Mouse (Mus musculus): ENCODE data around the gene Zdhhc22. TPM values are rescaled to one million over a fixed set of nuclear protein-coding genes. Genes with fewer than 3 reads are reported as not detected.
A peak's percentile ranks its signal among the peaks of the same experiment; 100 is the strongest.

The Zdhhc22 gene
- polyA plus RNA-seq, 1 experiment from 2014 or later, result 0.17 TPM

DNA sequence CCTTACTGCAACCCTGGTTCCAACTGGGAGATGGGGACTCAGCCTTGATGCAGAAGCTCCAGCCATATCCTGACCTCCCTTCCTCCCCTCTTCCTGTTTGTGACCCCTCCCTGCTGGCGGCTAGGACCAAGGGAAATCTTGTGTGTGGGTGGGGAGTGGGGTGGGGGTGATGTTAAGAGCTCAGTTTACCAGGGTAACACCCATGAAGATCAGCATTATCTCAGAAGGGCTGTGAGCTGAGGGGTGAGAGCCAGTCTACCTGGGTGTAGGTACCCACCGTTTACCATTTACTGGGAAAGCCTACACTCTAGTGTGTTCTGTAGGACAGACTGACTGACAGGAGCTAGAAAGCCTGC, 503 bp upstream of the Zdhhc22 start:
- Histone ChIP-seq H3K36me3 (ENCODE audit: control insufficient read depth, insufficient read depth, low read length) (no peaks in the 10 kb centered on the region), H3K27ac (ENCODE audit: low read depth, low read length) (no peak overlapping the region), H3K27me3 (ENCODE audit: control insufficient read depth, insufficient read depth, low read length) (peaks cover 34% of the 10 kb centered on the region), H3K9ac (ENCODE audit: low read length) (no peak overlapping the region), H3K4me1 (replicated peaks; ENCODE audit: control insufficient read depth, insufficient read depth, low read length) (peaks cover 15% of the 10 kb centered on the region; the same call in 1 of the 2 replicates), H3K9me3 (ENCODE audit: control insufficient read depth, low read length) (no peaks in the 10 kb centered on the region), H3K4me2 (ENCODE audit: low read depth, low read length, severe bottlenecking) (peak overlapping the region; percentile 84), H3K4me3 (ENCODE audit: low read depth, low read length) (peak overlapping the region; percentile 50)
- ATAC-seq (replicated peaks; ENCODE audit: low FRiP score) (no peak), DNase-seq (ENCODE audit: low spot score) (no peak)
- WGBS, result 52% methylated on average over 2 of the region's 2 CpGs

DNA sequence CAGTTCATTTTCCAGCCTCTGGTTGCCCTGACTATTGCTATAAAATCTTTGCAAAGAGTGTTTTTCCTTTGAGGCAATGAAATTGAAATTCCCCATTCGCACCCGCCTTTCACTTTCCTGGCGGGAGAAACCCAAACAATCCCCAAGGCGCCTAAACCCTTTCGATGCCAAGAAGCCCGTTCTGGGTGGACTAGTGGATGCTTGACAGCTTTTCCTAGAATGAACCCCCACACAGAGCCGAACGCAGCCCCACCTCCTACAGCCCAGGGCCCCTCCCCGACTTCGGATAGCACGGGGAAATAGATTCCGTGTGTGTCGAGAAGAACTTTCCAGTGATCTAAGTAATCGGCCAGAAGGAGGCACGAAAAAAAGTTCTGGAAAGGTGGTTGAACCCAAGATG, 852 bp downstream of the Zdhhc22 start:
- peak; percentile 17; the same call in 1 of the 2 replicates for ATAC-seq (replicated peaks; ENCODE audit: low FRiP score)
- H3K27me3 ChIP-seq (ENCODE audit: control insufficient read depth, insufficient read depth, low read length), result peaks cover 36% of the 10 kb centered on the region
- 4% methylated on average over 15 of the region's 15 CpGs for WGBS

DNA sequence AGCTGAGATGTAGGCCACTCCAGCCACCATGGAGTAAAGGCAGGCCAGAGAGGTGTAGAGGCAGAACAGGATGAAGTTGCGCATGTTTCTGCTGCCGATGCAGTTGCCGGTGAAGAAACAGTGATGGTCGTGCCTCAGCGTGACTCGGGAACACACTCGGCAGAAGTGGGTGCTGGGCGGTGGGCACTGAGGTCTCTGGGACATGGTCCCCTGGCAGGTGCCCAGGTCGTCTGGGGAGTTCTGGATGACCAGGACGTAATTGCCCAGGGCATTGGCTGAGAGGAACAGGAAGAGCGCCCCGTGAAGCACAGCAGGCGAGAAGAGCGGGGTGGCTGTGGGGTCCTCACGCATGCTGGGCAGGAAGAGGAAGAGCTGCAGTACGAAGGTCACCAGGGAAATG, 2.0 kb downstream of the Zdhhc22 start:
- WGBS, result 47% methylated on average over 16 of the region's 16 CpGs
- no peak for DNase-seq (ENCODE audit: low spot score)

More for the DNA sequence above, 852 bp downstream of the Zdhhc22 start:
- no peak for DNase-seq (ENCODE audit: low spot score)
- peak overlapping the region; percentile 50; the same call in 1 of the 2 replicates for H3K4me3 ChIP-seq (ENCODE audit: low read depth, low read length)
- H3K9ac ChIP-seq (ENCODE audit: low read length), result no peak overlapping the region
- H3K27ac ChIP-seq (ENCODE audit: low read depth, low read length), result no peak overlapping the region
- H3K4me1 ChIP-seq (replicated peaks; ENCODE audit: control insufficient read depth, insufficient read depth, low read length), result peaks cover 15% of the 10 kb centered on the region; the same call in 1 of the 2 replicates
- peak overlapping the region; percentile 84 for H3K4me2 ChIP-seq (ENCODE audit: low read depth, low read length, severe bottlenecking)
- no peaks in the 10 kb centered on the region for H3K36me3 ChIP-seq (ENCODE audit: control insufficient read depth, insufficient read depth, low read length)
- no peaks in the 10 kb centered on the region for H3K9me3 ChIP-seq (ENCODE audit: control insufficient read depth, low read length)

DNA sequence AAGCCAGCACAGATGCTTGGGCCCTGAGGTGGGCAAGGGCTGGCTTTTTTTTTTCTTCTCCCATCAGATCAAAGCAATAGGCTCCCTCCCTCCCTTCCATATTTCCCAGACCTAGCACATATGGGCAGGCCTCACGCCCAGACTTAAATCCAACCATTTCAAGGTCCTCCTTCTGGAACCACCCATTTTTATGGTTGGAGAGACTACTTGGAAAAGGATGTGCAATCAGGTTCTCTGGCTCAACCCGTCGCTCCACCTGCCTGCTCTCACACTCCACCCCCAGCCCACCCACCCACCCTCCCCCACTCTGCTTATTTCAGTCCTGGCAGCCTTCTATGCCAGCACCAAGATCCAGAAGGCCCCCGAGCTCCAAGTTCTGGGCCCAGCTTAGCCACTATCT, 3.7 kb downstream of the Zdhhc22 start:
- Histone ChIP-seq H3K27ac (ENCODE audit: low read depth, low read length) (no peak overlapping the region), H3K36me3 (ENCODE audit: control insufficient read depth, insufficient read depth, low read length) (no peaks in the 10 kb centered on the region), H3K4me3 (ENCODE audit: low read depth, low read length) (no peak overlapping the region), H3K9me3 (ENCODE audit: control insufficient read depth, low read length) (no peaks in the 10 kb centered on the region), H3K9ac (ENCODE audit: low read length) (no peak overlapping the region), H3K27me3 (ENCODE audit: control insufficient read depth, insufficient read depth, low read length) (peaks cover 52% of the 10 kb centered on the region), H3K4me1 (replicated peaks; ENCODE audit: control insufficient read depth, insufficient read depth, low read length) (peaks cover 19% of the 10 kb centered on the region; the same call in 1 of the 2 replicates), H3K4me2 (ENCODE audit: low read depth, low read length, severe bottlenecking) (no peak overlapping the region)
- 82% methylated on average over 4 of the region's 4 CpGs for WGBS
- ATAC-seq (replicated peaks; ENCODE audit: low FRiP score), result no peak
- no peak for DNase-seq (ENCODE audit: low spot score)

More for the DNA sequence above, 2.0 kb downstream of the Zdhhc22 start:
- no peak for ATAC-seq (replicated peaks; ENCODE audit: low FRiP score)
- Histone ChIP-seq H3K9me3 (ENCODE audit: control insufficient read depth, low read length) (no peaks in the 10 kb centered on the region), H3K27me3 (ENCODE audit: control insufficient read depth, insufficient read depth, low read length) (peaks cover 45% of the 10 kb centered on the region), H3K9ac (ENCODE audit: low read length) (no peak overlapping the region), H3K27ac (ENCODE audit: low read depth, low read length) (no peak overlapping the region), H3K4me1 (replicated peaks; ENCODE audit: control insufficient read depth, insufficient read depth, low read length) (peaks cover 22% of the 10 kb centered on the region; the same call in 1 of the 2 replicates), H3K4me2 (ENCODE audit: low read depth, low read length, severe bottlenecking) (no peak overlapping the region), H3K36me3 (ENCODE audit: control insufficient read depth, insufficient read depth, low read length) (no peaks in the 10 kb centered on the region), H3K4me3 (ENCODE audit: low read depth, low read length) (no peak overlapping the region)

DNA sequence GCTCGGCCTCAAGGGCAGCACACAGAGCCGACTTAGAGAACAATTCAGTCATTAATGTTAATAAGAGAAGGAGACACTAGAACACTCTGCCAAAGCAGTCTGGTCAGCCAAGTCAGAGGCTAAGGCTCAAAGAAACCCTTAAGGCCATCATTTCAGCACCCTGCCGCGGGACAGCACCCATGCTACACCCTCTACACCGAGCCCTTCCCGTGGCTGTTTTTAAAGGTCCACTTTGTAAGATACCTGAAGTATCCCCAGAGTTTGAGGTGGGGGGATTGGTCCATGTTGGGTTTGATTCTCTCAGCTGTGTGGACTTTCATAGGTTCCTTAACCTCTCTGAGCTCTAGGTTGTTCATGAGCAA, 6.1 kb downstream of the Zdhhc22 start:
- Histone ChIP-seq H3K4me3 (ENCODE audit: low read depth, low read length) (no peak overlapping the region), H3K9ac (ENCODE audit: low read length) (no peak overlapping the region), H3K36me3 (ENCODE audit: control insufficient read depth, insufficient read depth, low read length) (no peaks in the 10 kb centered on the region), H3K4me1 (replicated peaks; ENCODE audit: control insufficient read depth, insufficient read depth, low read length) (peaks cover 10% of the 10 kb centered on the region; the same call in 1 of the 2 replicates), H3K4me2 (ENCODE audit: low read depth, low read length, severe bottlenecking) (no peak overlapping the region), H3K27me3 (ENCODE audit: control insufficient read depth, insufficient read depth, low read length) (peaks cover 32% of the 10 kb centered on the region), H3K9me3 (ENCODE audit: control insufficient read depth, low read length) (no peaks in the 10 kb centered on the region), H3K27ac (ENCODE audit: low read depth, low read length) (no peak overlapping the region)
- ATAC-seq (replicated peaks; ENCODE audit: low FRiP score), result no peak
- DNase-seq (ENCODE audit: low spot score), result peak; percentile 67
- WGBS, result 10% methylated on average over 6 of the region's 6 CpGs

DNA sequence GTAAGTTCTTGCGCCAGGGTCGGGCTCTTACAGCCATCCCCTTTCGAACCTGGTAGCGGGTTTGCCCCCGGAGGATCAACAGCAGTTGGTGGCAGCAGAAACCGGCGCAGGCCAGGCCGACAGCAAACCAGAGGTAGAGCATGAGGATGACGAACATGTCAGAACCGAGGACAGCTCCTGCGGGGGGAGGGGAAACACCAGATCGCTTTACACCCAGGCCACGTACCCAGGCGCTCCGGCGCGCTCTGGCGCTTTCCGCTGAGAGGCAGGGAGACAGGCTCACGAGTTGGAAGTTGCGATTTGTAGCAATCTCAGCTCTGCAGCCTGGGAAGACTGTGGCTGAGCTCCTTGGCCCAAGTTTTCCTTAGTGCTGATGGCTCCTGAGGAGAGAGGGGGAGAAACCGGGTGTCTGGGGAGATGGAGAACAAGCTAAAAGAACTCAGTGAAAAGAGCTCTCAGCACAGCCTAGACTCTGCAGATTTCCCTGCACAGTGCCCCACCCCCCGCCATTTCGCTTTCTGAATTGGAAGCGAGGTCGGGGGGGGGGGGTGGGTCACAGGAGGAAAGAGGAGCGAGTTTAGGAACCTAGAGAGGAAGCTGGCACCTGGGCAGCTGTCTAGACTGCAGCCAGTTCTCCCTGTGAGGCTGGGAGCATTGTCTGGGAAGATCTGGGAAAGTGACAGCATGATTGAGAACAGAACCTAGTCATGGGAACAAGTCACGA, 6.6 kb downstream of the Zdhhc22 start:
- Histone ChIP-seq H3K36me3 (ENCODE audit: control insufficient read depth, insufficient read depth, low read length) (no peaks in the 10 kb centered on the region), H3K27ac (ENCODE audit: low read depth, low read length) (no peak overlapping the region), H3K4me1 (replicated peaks; ENCODE audit: control insufficient read depth, insufficient read depth, low read length) (peaks cover 8% of the 10 kb centered on the region; the same call in 1 of the 2 replicates), H3K9me3 (ENCODE audit: control insufficient read depth, low read length) (no peaks in the 10 kb centered on the region), H3K4me2 (ENCODE audit: low read depth, low read length, severe bottlenecking) (peak overlapping the region; percentile 47), H3K4me3 (ENCODE audit: low read depth, low read length) (peak overlapping the region; percentile 19; the same call in 1 of the 2 replicates), H3K9ac (ENCODE audit: low read length) (no peak overlapping the region), H3K27me3 (ENCODE audit: control insufficient read depth, insufficient read depth, low read length) (peaks cover 27% of the 10 kb centered on the region)
- WGBS, result 3% methylated on average over 28 of the region's 28 CpGs
- ATAC-seq (replicated peaks; ENCODE audit: low FRiP score), result peak; percentile 72; the same call in 1 of the 2 replicates
- peak; percentile 88 for DNase-seq (ENCODE audit: low spot score)

DNA sequence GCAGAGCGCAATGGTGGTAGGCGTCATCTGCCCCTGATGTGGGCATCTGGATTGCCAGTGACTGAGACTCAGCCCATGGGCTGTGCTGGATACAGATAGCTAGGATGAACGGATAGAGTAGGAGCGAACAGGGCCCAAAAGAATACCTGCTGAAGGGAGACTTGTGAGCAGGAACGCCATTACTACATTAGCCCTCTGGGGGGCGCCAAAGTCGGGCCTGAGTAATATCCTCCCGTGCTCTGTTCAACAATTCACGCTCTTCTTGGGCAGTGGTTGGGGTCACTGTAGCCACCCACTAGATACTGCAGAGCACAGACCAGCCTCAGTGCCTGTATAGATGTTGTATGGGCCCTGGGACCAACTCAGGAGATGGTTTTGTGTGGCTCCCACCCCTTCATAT, 9.1 kb downstream of the Zdhhc22 start:
- Histone ChIP-seq H3K27ac (ENCODE audit: low read depth, low read length) (no peak overlapping the region), H3K27me3 (ENCODE audit: control insufficient read depth, insufficient read depth, low read length) (peaks cover 21% of the 10 kb centered on the region)
- no peak for DNase-seq (ENCODE audit: low spot score)

DNA sequence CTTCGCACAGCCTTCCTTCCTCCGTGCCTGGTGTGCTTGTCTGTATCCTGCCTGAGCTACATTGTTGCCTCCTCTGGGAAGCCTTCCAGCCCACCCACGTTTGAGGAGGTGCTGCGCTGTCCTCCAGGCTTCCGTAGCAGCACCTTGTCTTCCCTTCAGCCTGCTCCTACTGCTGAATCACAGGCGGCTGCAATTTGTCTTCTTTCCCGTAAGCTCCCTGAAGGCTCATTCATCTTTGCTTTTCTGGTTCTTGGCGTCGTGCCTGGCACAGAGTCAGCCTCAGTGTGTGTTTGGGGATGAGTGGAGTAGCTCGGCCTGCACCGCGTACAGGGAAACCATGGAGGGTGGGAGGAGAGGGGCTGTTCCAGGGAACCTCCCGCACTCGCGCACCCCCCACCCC, 12.4 kb downstream of the Zdhhc22 start:
- no peak for ATAC-seq (replicated peaks; ENCODE audit: low FRiP score)
- no peak for DNase-seq (ENCODE audit: low spot score)
- no peak overlapping the region for H3K9ac ChIP-seq (ENCODE audit: low read length)
- H3K36me3 ChIP-seq (ENCODE audit: control insufficient read depth, insufficient read depth, low read length), result no peaks in the 10 kb centered on the region
- no peak overlapping the region for H3K4me3 ChIP-seq (ENCODE audit: low read depth, low read length)
- no peak overlapping the region for H3K4me2 ChIP-seq (ENCODE audit: low read depth, low read length, severe bottlenecking)
- H3K27me3 ChIP-seq (ENCODE audit: control insufficient read depth, insufficient read depth, low read length), result peaks cover 6% of the 10 kb centered on the region; the same call in 1 of the 2 replicates
- peaks cover 14% of the 10 kb centered on the region for H3K4me1 ChIP-seq (replicated peaks; ENCODE audit: control insufficient read depth, insufficient read depth, low read length)
- no peak overlapping the region for H3K27ac ChIP-seq (ENCODE audit: low read depth, low read length)
- WGBS, result 43% methylated on average over 15 of the region's 15 CpGs
- no peaks in the 10 kb centered on the region for H3K9me3 ChIP-seq (ENCODE audit: control insufficient read depth, low read length)

More for the DNA sequence above, 9.1 kb downstream of the Zdhhc22 start:
- Histone ChIP-seq H3K4me3 (ENCODE audit: low read depth, low read length) (no peak overlapping the region), H3K36me3 (ENCODE audit: control insufficient read depth, insufficient read depth, low read length) (no peaks in the 10 kb centered on the region), H3K9me3 (ENCODE audit: control insufficient read depth, low read length) (no peaks in the 10 kb centered on the region), H3K4me1 (replicated peaks; ENCODE audit: control insufficient read depth, insufficient read depth, low read length) (peaks cover 8% of the 10 kb centered on the region; the same call in 1 of the 2 replicates), H3K9ac (ENCODE audit: low read length) (no peak overlapping the region), H3K4me2 (ENCODE audit: low read depth, low read length, severe bottlenecking) (no peak overlapping the region)
- no peak for ATAC-seq (replicated peaks; ENCODE audit: low FRiP score)
- 22% methylated on average over 9 of the region's 9 CpGs for WGBS

All from forebrain, embryonic 11.5 days (tissue).